27 mouse cellular contexts compared by ENCODE assay signal in the genomic region with DNA sequence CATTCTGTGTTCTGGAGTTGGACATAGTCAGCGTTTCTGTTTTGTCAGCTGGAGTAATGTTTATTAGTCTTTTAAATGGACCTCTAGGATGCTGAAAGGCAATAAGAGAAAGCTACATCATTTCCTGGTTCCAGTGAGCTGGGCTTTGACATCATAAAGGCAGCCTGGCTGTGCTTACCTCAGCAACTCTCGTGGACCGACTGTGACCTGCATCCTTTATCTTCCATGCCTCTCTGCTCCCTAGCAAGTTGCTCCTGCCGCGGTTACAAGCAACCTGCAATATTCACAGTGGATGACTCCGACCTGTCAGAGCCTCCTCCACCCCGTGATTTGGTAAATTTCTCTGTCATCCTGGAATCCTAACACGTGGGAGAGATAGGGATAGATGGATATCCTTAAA. TPM values are rescaled to one million over a fixed set of nuclear protein-coding genes. Genes with fewer than 3 reads are reported as not detected.
"Had no signal": no experiment of that assay in that cellular context is flagged by ENCODE, and none has a peak within 500 bp of the region (broad histone marks: within the 10 kb centered on the region; RNA-seq: fewer than 3 reads in every experiment).

No protein-coding gene starts in this region.

- H3K4me3 ChIP-seq: gastrocnemius, adult 2 months; heart, adult 2 months; heart, embryonic 10.5 days; heart, embryonic 12.5 days; hindbrain, embryonic 10.5 days; hindbrain, embryonic 12.5 days; intestine, embryonic 15.5 days; left cerebral cortex, adult 2 months; limb, embryonic 10.5 days; limb, embryonic 12.5 days; liver, embryonic 13.5 days; liver, embryonic 15.5 days had no signal

- DNase-seq: gastrocnemius, adult 2 months; gastrocnemius, postnatal 10 days; gastrocnemius, postnatal 25 days; heart, adult 2 months; heart, postnatal 10 days; heart, postnatal 4 days; kidney, adult 18-20 months; kidney, adult 8-10 months; kidney, postnatal 10 days; kidney, postnatal 4 days; layer of hippocampus, adult 9-11 months; liver; liver, embryonic 13.5 days had no signal

- H3K4me1 ChIP-seq: heart, embryonic 10.5 days; heart, embryonic 12.5 days; hindbrain, embryonic 10.5 days; hindbrain, embryonic 12.5 days; intestine, embryonic 15.5 days; limb, embryonic 10.5 days; limb, embryonic 12.5 days; liver, embryonic 13.5 days; liver, embryonic 15.5 days had no signal

- H3K27me3 ChIP-seq: heart, embryonic 12.5 days; hindbrain, embryonic 12.5 days; intestine, embryonic 15.5 days; limb, embryonic 12.5 days had no signal

- H3K9me3 ChIP-seq: heart, embryonic 10.5 days; heart, embryonic 12.5 days; hindbrain, embryonic 10.5 days; hindbrain, embryonic 12.5 days; intestine, embryonic 15.5 days; limb, embryonic 10.5 days; limb, embryonic 12.5 days; liver, embryonic 13.5 days; liver, embryonic 15.5 days had no signal

- ATAC-seq: hindbrain, embryonic 16.5 days; inflammation-experienced regulatory T-cells, adult 6 months; intestine, embryonic 15.5 days had no signal

- H3K4me2 ChIP-seq: heart, embryonic 12.5 days; hindbrain, embryonic 12.5 days; hindbrain, embryonic 14.5 days; intestine, embryonic 15.5 days; limb, embryonic 12.5 days; liver, embryonic 11.5 days; liver, embryonic 13.5 days; liver, embryonic 15.5 days had no signal

- H3K9ac ChIP-seq: heart, embryonic 12.5 days; hindbrain, embryonic 12.5 days; hindbrain, embryonic 14.5 days; intestine, embryonic 15.5 days; limb, embryonic 12.5 days; liver, embryonic 13.5 days; liver, embryonic 15.5 days had no signal

- H3K36me3 ChIP-seq: heart, embryonic 10.5 days; heart, embryonic 12.5 days; hindbrain, embryonic 10.5 days; hindbrain, embryonic 12.5 days; intestine, embryonic 15.5 days; limb, embryonic 10.5 days; limb, embryonic 12.5 days; liver, embryonic 13.5 days; liver, embryonic 15.5 days had no signal

- H3K27ac ChIP-seq: gastrocnemius, adult 2 months; heart, adult 2 months; heart, embryonic 10.5 days; hindbrain, embryonic 10.5 days; hindbrain, embryonic 12.5 days; hindbrain, embryonic 14.5 days; intestine, embryonic 15.5 days; left cerebral cortex, adult 2 months; limb, embryonic 10.5 days; limb, embryonic 12.5 days; liver, embryonic 13.5 days; liver, embryonic 15.5 days had no signal

RNA-seq across cellular contexts. Expression of gene Zswim5, which starts 15.2 kb away (rescaled TPM):
- total RNA-seq: granulocyte monocyte progenitor cell, adult 5-6 weeks had no signal
